Mouse (Mus musculus) left cerebral cortex, postnatal 14 days (tissue): Measurements from ENCODE around the gene Usp40. TPM values are rescaled to one million over a fixed set of nuclear protein-coding genes. Genes with fewer than 3 reads are reported as not detected.

Experiments used
- DNase-seq, 2 experiments: peaks; one replicate each; pipeline ENCODE4 v3.0.0; 2021 to 2022; ENCODE audit warnings: low spot score in 2 of 2, mixed read lengths in 1 of 2
- intact Hi-C: fragments of 180-260 bp; cut with DNase I; formaldehyde crosslinking; loops from one replicate; pipeline ENCODE4 v1.15.1; 2025
- total RNA-seq, 2 experiments: library from RNA; stranded (reverse); gene quantifications; 2 replicates each; pipeline ENCODE4 v1.2.3; 2021

The Usp40 gene
- total RNA-seq, 2 experiments from 2014 or later: 18.5 to 23.5 TPM

DNA sequence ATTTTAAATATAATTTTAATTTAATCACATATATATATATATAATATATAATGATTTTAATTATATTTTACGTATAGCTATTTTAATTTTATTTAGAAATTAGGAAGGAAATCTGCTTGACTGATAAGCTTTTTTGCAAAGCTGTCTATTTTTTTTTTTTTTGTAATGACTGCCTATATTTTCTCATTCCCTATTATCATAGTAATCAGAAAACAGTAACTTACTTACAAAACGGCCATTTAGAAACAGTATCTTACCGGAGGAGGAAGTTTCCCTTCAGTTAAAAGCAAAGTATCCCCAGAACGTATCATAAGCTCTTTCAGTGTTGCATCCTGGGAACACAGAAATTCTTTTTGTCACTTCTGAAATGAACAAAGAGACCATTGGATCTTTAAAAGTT is 48.8 kb downstream of the Usp40 start:
- intact Hi-C loops: loop anchor here (10.0 kb wide), 1 partner anchor 535 kb away; no protein-coding TSS in a partner anchor

GRCm38 (mm10) chr1:87958931-87959330 is 49.4 kb downstream of the Usp40 start:
- intact Hi-C loops: loop anchor here (10.0 kb wide), 1 partner anchor 534 kb away; no protein-coding TSS in a partner anchor
- DNase-seq: no peak

More for the DNA sequence above, 48.8 kb downstream of the Usp40 start:
- DNase-seq: no peak

DNA sequence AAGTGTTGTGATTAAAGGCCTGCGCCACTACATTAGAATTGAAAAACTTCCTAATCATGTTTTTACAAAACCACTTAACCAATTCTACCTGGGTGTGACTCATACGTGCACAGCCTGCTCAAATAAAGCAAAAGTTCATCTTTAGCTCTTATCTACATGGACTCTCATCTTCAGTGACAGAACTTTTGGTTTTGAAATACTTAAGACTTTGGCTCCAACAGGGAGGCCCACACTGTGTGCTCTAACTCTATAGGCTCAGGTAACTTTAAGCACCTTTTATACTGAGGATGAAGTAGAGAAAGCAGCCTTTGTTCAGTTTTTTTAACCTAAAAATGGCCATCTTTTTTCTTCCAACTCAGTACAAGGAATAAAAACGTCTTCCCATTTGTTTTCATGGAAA is 55.3 kb downstream of the Usp40 start:
- intact Hi-C loops: loop anchor here (10.0 kb wide), 1 partner anchor 528 kb away; no protein-coding TSS in a partner anchor
- no peak for DNase-seq

DNA sequence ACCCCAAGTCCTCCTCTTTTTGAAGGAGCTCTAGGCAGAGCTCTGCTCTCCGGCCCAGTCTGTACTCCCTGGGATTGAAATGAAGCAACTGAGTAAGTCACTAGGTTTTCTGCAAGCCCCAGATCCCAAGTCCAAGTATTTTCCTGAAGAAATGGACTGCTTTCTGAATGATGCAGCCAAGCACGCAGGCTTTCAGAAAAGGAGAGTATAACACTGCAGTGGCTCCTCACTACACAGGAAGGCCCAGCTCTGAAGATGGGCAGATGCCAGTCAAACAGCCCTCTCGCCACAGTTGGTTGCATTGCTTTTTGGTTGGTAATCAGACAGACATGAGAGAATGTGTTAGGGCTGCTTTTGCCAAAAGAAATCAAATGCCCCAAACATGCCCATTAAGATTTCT is 56.7 kb downstream of the Usp40 start:
- intact Hi-C loops: loop anchor here (10.0 kb wide), 1 partner anchor 527 kb away; no protein-coding TSS in a partner anchor
- DNase-seq: no peak

GRCm38 (mm10) chr1:87947681-87948091 is 60.7 kb downstream of the Usp40 start:
- intact Hi-C loops: no loop called here
- no peak for DNase-seq

DNA sequence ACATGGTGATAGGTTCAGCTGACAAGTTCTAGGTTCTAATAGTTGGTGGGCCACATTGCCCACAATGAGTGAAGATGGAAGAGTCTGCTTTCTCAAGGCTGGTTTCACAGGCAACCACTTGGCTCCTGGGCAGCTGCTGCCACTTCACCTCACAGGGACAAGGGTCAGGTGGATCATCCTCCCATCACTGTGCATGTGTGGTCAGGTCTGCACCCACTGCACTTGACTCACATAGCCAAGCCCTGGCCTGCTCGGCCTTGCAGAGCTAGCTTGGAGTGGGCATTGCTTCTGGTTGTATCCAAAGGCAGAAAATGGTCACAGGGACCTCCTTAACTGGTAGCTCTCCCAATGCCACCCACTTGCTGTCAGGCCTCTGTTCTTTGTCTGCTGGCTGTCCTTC is 66.6 kb downstream of the Usp40 start:
- intact Hi-C loops: no loop called here
- DNase-seq: no peak

GRCm38 (mm10) chr1:87936516-87936915 is 71.8 kb downstream of the Usp40 start:
- intact Hi-C loops: loop anchor here (10.0 kb wide), 1 partner anchor 492 kb away; no protein-coding TSS in a partner anchor
- DNase-seq: no peak

DNA sequence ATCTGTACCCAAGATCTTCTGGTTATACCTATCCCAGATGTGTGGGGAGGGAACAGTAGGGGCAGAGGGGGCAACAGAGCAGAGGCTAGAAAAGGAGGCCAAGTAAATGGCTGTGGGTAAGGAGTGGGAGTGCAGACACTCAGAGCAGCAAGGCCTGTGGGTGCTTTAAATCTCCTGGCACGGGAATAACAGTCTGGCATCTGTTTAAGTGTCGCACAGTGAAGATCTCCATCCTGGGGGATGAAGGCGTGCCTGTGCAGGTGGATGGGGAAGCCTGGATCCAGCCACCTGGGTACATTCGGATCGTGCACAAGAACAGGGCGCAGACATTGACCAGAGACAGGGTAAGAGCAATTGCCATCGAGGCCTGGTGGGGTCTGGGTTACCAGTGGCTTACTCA is 72.3 kb downstream of the Usp40 start:
- peak in 1 of 2 experiments; percentile 49 for DNase-seq
- intact Hi-C loops: loop anchor here (10.0 kb wide), 1 partner anchor 491 kb away; no protein-coding TSS in a partner anchor

DNA sequence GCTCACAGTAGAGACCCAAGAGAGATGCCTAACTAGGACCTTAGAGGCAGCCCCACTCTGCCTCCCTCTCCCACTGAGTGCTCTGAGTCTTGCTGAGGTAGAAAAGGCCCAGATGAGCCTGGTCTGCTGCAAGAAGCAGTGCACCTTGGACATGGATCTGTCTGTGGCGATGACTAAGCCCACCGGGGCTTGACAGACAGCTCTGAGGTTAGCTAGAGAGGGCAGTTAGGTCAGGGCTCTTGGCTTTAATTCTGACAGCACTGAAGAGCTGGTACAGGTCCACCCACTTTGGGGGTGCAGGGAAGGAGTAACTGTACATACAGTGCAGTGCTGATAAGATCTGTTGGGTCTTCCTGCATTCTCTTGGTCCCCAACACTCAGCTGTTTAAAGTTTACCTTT is 72.8 kb downstream of the Usp40 start:
- intact Hi-C loops: loop anchor here (10.0 kb wide), 1 partner anchor 491 kb away; no protein-coding TSS in a partner anchor
- DNase-seq: no peak

- peak in 1 of 2 experiments; percentile 30 for DNase-seq
- intact Hi-C loops: loop anchor here (10.0 kb wide), 1 partner anchor 490 kb away; no protein-coding TSS in a partner anchor
Observed at GRCm38 (mm10) chr1:87935095-87935494, 73.3 kb downstream of the Usp40 start.

DNA sequence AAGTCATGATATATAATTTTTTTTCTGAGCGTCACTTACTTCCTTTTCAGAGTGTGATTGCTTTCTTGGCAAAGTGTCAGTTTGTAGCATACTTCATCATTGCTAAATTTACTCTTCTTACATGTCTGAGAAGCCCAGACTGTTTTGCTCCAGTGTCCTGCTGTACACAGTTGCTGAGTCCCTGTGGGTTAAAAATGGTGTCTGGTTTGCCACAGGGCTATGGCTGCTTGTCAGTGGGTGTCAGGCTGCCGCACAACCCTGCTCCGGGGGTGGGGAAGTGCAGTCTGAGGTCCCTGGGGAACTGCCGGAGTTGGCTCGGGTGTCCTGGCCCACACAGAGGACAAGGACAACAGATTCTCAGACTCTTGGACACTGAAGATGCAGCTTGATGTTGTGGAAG is 75.3 kb downstream of the Usp40 start:
- intact Hi-C loops: loop anchor here (10.0 kb wide), 1 partner anchor 488 kb away; no protein-coding TSS in a partner anchor
- peak; percentile 25 to 72 for DNase-seq

DNA sequence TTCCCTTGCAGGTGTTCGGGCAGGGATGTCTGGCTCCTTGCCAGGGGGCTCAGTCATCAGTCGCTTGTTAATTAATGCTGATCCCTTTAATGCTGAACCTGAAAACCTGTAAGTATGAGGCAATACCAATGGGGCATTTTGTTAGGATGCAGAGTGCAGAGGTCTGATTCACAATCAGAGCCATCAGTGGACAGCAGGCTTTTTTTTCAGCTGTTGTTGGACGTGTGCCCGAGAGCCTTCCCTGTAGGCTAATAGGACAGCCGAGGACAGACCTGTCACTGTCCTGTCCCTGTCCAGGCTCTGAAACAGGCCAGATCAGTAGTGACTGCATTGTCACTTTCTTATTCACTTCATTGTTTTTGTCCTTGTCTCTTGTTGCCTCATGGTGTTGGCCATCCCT is 78.6 kb downstream of the Usp40 start:
- DNase-seq: no peak
- intact Hi-C loops: loop anchor here (10.0 kb wide), 1 partner anchor 485 kb away; no protein-coding TSS in a partner anchor

- no peak for DNase-seq
- intact Hi-C loops: loop anchor here (5.0 kb wide), 3 partner anchors 123 to 158 kb away; partner anchors contain the start of gene Sag
Observed at GRCm38 (mm10) chr1:87924888-87925287, 83.5 kb downstream of the Usp40 start.

DNA sequence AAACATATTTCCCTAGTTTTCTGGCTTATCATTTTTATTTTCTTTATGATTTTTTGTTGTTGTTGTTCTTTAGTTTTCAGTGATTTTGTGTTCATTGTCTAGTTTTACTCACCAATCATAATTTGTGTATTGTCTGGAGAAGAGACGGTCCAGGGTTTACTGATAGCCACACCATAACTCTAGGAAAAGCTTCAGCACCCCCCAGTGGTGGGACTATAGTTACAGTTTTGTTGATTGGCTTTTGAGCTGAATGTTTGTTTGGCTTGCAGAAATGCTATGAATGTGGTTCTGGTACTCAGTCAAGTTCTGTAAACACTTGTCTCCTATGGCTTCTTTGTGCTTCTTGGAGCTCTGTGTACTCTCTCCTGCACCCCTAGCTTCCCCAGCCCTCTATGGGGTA is 85.7 kb downstream of the Usp40 start:
- peak in 1 of 2 experiments; percentile 49 for DNase-seq
- intact Hi-C loops: loop anchor here (5.0 kb wide), 3 partner anchors 120 to 155 kb away; partner anchors contain the start of gene Sag

- no peak for DNase-seq
- intact Hi-C loops: loop anchor here (5.0 kb wide), 3 partner anchors 118 to 153 kb away; partner anchors contain the start of gene Sag
Observed at GRCm38 (mm10) chr1:87920056-87920614, 88.2 kb downstream of the Usp40 start.

GRCm38 (mm10) chr1:87918061-87918460 is 90.3 kb downstream of the Usp40 start:
- DNase-seq: no peak
- intact Hi-C loops: no loop called here

DNA sequence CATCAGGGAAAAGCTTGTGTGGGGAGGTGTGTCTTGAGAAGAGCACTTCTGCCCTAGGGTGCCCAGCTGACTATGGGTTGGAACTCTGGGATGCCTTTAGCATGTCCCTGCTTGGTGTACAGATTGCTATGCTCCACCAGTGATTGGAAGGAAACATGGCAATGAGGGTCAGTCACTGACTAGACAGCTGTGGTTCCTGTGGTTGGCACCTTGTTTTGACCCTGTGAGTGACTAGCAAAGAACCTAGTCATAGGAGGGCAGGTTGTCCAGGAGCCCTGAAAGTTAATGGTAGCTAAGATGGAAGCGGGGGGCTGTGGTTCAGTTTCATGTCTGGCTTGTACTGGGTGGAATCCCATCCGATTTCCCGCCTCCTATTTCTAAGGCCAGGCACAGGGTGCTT is 91.0 kb downstream of the Usp40 start:
- no peak for DNase-seq
- intact Hi-C loops: no loop called here

- DNase-seq: no peak
- intact Hi-C loops: no loop called here
Observed at GRCm38 (mm10) chr1:87913356-87913755, 95.0 kb downstream of the Usp40 start.

DNA sequence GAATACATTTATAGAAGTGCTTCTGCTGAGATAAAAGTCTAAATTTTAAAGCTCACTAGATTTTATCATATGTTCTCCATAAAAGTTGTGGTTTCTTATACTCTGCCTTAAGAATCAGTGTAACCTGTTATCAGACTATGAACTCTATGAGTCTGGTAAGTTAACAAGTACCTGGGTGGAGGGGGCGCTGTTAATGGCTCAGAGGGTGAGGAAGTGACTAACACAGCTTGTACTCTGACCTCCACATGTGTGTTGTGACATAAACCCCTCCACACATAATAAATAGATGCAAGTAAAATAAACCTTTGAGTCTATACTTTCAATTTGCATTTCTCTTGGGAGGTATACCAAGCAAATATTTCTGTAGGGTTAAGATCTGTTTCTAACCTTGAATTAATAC is 97.9 kb downstream of the Usp40 start:
- intact Hi-C loops: no loop called here
- DNase-seq: no peak

GRCm38 (mm10) chr1:87909565-87909964 is 98.8 kb downstream of the Usp40 start:
- DNase-seq: no peak
- intact Hi-C loops: no loop called here

DNA sequence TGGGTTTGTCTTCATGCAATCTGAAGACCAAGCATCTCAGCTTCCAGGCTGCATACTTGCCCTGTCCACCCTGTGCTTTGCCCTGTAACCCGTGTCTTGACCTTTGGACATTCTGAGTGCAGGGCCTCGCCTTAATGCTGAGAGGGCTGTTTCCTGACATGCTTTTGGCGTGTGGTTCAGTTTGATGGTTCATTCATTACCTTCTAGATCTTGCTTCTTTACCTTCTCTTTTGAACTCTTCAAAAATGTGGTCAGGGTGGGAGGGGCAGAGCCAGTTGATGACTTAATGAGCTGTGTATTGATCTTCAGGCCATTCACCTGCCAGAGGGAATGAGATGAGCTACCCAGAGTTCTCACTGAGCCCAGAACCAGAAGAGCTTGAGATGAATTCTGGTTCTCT is 99.6 kb downstream of the Usp40 start:
- DNase-seq: no peak
- intact Hi-C loops: no loop called here
